Mouse (Mus musculus): ENCODE data around the gene Mdm1. TPM values are rescaled to one million over a fixed set of nuclear protein-coding genes. Genes with fewer than 3 reads are reported as not detected.

Mdm1 gene
- polyA plus RNA-seq (2016; fragmentation: Nextera tagmentation; extraction: Ambion mirVana), result 49.8 and 50.7 TPM in 2 replicates

DNA sequence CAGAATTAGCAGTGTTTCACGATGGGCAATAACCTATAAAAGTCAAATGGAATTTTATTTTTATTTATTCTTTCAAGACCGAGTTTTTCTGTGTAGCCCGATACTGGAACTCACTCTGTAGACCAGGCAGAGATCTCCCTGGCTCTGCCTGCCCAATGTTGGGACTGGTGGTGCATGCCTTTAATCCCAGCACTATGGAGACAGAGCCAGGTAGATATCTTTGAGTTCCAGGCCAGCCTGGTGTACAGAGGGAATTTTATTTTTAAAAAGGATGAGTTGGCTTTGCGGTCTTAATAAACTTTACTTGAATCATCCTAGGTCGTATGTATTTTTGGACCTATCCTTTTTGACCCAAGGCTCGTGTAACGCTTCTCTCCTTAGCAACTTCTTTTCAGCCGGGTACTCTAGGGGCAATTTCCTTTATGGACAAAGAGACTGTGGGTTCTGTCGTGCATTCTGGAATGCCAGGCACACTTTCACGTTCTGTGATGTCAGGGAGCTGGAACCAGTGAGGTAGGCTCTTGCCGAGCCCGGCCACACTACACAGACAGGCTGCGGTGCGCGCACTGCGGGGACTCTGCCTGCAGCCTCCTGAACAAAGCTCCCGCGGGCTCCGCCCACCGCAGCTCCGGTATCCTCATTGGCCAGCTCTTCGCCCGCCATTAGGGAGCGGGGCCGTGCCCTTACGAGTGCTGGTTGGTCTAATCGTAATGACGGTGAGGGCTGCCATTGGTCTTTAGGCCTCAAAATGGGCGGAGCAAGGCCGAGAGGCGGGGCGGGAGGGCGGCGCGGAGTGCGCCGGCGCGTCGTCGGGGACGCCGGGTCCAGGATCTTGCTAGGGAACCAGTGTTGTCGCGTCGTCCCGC, at the start of gene Mdm1:
Gene Mdm1 (plus strand): TSS at position 794 of the 866 bp plus-strand sequence.
- Histone ChIP-seq H3K4me1 (peaks cover 9% of the 10 kb centered on the region), H3K9me3 (replicated peaks) (no peaks in the 10 kb centered on the region), H3K27me3 (no peaks in the 10 kb centered on the region), H3K4me3 (peak within 1 kb of the TSS; percentile 91), H3K36me3 (peaks cover 4% of the 10 kb centered on the region; the same call in 1 of the 2 replicates), H3K4me2 (replicated peaks) (peak within 1 kb of the TSS; percentile 81), H3K9ac (peak within 1 kb of the TSS; percentile 82), H3K27ac (peak within 1 kb of the TSS; percentile 70)
- peak; percentile 100 for ATAC-seq (ENCODE audit: low FRiP score)
- WGBS, result 5% methylated on average over 46 of the region's 47 CpGs

DNA sequence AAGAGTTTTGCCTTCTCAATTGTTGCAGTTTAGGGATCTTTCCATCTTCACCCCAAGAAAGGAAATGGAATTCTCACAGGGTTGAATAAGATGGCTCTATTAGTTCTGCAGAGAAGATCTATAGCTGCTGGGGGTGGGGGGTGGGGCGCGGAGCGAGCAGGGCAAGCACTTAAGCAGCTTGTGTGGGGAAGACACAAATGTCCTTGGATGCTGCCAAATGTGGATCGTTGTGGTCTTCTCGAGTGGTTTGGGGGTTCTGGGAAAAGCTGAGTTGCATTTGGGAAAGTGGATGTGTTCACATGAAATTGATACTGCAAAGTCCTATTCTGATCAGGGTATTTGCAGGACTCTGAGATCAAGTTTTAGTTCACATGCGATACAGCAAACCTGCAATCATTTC, 48.9 kb upstream of the Mdm1 start:
- WGBS, result 90% methylated on average over 6 of the region's 6 CpGs

DNA sequence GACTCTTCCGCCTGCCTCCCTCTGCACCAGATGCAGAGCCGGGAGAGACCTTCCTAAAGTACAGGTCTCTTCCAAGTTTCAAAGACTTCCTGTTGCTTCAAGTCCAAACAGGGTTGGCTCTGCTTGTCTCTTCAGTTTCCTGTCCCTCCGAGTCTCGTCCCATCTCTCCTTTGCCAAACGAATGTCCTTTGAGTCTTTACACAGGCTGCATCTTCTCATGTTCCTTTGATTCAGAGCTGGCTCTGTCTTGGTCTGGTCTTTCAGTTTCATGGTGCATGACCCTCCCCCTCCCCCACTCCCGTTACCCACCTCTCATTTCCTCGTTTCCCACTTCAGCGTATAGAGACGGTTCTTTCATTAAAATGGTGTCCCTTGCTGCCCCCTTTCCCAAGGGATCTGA, 47.9 kb upstream of the Mdm1 start:
- no peak overlapping the region for H3K27ac ChIP-seq
- no peak overlapping the region for H3K4me2 ChIP-seq (replicated peaks)
- no peaks in the 10 kb centered on the region for H3K36me3 ChIP-seq
- H3K4me1 ChIP-seq, result no peaks in the 10 kb centered on the region
- no peak overlapping the region for H3K4me3 ChIP-seq
- H3K9ac ChIP-seq, result no peak overlapping the region
- WGBS, result 64% methylated on average over 9 of the region's 9 CpGs
- no peak for ATAC-seq (ENCODE audit: low FRiP score)
- H3K9me3 ChIP-seq (replicated peaks), result no peaks in the 10 kb centered on the region
- no peaks in the 10 kb centered on the region for H3K27me3 ChIP-seq

More for the DNA sequence above, 48.9 kb upstream of the Mdm1 start:
- no peaks in the 10 kb centered on the region for H3K27me3 ChIP-seq
- H3K4me2 ChIP-seq (replicated peaks), result no peak overlapping the region
- no peaks in the 10 kb centered on the region for H3K36me3 ChIP-seq
- H3K9ac ChIP-seq, result no peak overlapping the region
- ATAC-seq (ENCODE audit: low FRiP score), result no peak
- H3K9me3 ChIP-seq (replicated peaks), result no peaks in the 10 kb centered on the region
- 0 out of 2 replicates have a peak, but pooled peaks cover 9% of the 10 kb centered on the region for H3K4me1 ChIP-seq
- H3K27ac ChIP-seq, result no peak overlapping the region
- H3K4me3 ChIP-seq, result no peak overlapping the region

DNA sequence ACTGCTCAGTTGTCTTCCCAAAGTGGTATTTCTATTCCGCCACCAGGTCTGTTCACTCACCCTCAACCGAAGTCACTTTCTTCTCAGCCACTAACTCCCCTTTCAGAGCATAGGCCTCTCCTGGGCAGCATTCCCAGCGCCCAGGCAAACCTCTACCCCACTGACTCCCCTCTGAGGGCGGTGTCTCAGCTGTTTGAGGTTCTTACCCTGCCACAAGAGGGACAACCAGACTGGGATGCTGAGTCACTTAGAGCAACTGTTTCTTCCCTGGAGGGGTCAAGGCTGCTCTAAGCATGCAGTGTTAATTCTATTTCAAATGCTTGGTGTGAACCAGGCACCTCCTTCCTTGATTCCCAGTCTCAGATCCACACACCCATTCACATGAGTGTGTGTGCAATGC, 46.8 kb upstream of the Mdm1 start:
- H3K27ac ChIP-seq, result no peak overlapping the region

DNA sequence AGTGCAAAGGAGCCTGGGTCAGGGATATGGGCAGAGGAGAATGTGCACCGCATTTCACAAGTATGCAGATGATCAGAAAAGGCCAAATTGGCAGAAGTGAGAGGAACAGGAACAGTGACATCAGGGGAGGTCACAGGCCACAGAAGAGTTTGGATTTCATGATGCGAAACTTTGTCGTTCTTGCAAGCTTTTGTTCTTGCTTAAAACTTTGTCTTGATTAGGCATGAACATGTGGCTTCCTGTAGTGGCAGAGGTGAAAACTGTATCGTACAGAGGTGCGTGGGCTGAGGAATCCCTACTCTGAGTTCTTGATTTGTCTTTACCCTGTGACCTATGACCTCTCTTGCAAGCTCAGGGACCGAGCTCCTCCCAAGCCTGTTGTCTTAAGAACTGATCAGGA, 45.4 kb upstream of the Mdm1 start:
- ATAC-seq (ENCODE audit: low FRiP score), result no peak
- WGBS, result 83% methylated on average over 6 of the region's 6 CpGs
- H3K4me1 ChIP-seq, result no peaks in the 10 kb centered on the region
- no peaks in the 10 kb centered on the region for H3K27me3 ChIP-seq
- no peaks in the 10 kb centered on the region for H3K9me3 ChIP-seq (replicated peaks)
- no peak overlapping the region for H3K4me2 ChIP-seq (replicated peaks)
- H3K4me3 ChIP-seq, result no peak overlapping the region
- H3K9ac ChIP-seq, result no peak overlapping the region
- H3K27ac ChIP-seq, result no peak overlapping the region
- no peaks in the 10 kb centered on the region for H3K36me3 ChIP-seq

More for the DNA sequence above, 46.8 kb upstream of the Mdm1 start:
- WGBS, result 85% methylated on average over 4 of the region's 4 CpGs
- Histone ChIP-seq H3K9me3 (replicated peaks) (no peaks in the 10 kb centered on the region), H3K36me3 (no peaks in the 10 kb centered on the region), H3K4me1 (no peaks in the 10 kb centered on the region), H3K27me3 (no peaks in the 10 kb centered on the region), H3K9ac (no peak overlapping the region), H3K4me2 (replicated peaks) (no peak overlapping the region), H3K4me3 (no peak overlapping the region)
- no peak for ATAC-seq (ENCODE audit: low FRiP score)

DNA sequence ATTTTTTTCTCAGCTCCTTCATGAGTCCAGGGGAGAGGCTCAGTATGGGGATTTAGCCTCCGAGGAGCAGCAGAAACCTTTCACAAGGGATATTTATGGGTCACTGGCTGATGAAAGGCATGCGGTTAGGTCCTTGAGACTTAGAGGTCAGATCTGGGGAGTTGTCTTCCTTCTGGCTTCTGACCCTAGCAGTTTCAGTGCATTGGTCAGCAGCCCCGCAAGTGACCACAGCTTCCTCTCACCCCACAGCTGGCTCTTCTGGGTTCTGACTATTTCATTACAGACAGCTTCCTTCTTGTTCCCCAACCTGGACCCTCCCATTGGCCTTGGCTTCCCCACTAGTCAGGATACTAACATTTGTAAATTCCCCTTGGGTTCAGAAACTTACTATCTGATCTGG, 43.7 kb upstream of the Mdm1 start:
- Histone ChIP-seq H3K27ac (no peak overlapping the region), H3K4me1 (no peaks in the 10 kb centered on the region), H3K27me3 (no peaks in the 10 kb centered on the region), H3K9ac (no peak overlapping the region), H3K36me3 (no peaks in the 10 kb centered on the region), H3K4me2 (replicated peaks) (no peak overlapping the region), H3K4me3 (no peak overlapping the region), H3K9me3 (replicated peaks) (no peaks in the 10 kb centered on the region)
- no peak for ATAC-seq (ENCODE audit: low FRiP score)
- WGBS, result 69% methylated on average over 3 of the region's 3 CpGs

DNA sequence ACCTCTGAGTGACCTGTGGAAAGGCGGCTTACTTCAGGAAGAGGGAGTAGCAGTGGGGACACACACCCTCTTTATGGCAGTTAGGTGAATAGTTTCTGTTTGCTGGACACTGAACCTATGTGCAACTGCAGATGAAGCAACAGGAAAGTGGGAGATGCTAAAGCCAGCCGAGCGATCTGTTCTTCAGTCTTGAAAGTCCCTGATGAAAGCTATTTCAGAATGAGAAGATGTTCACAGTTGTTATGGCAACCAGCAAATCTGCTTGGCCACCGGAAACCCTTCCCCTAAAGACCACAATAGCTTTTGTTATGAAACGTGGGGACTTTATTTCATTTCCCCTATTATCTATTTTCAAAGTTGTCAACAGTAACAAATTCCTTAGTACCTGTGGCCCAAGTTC, 41.0 kb upstream of the Mdm1 start:
- Histone ChIP-seq H3K4me1 (0 out of 2 replicates have a peak, but pooled peaks cover 7% of the 10 kb centered on the region), H3K27me3 (no peaks in the 10 kb centered on the region), H3K36me3 (no peaks in the 10 kb centered on the region), H3K27ac (no peak overlapping the region), H3K9ac (no peak overlapping the region), H3K9me3 (replicated peaks) (no peaks in the 10 kb centered on the region), H3K4me2 (replicated peaks) (no peak overlapping the region), H3K4me3 (no peak overlapping the region)
- no peak for ATAC-seq (ENCODE audit: low FRiP score)
- WGBS, result 53% methylated on average over 5 of the region's 5 CpGs

DNA sequence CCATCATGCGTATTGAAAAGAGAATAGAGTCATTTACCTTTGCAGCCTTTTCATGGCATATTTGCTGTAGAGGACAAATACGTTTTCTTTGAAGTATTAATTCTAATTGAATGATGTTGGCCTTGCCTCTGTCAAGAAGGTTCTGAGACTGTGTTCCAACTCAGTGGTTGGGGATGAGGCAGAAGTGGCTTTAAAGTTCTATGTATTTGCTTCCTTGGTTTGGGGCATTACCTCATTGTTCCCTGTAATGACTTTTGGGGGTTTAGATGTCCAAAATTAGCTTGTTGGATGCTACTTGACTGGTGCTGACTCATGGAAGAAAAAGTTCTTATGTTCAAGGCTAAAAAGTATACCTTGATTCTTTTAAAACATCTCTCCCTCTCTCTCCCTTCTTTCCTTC, 40.6 kb upstream of the Mdm1 start:
- no peaks in the 10 kb centered on the region for H3K36me3 ChIP-seq
- no peak for ATAC-seq (ENCODE audit: low FRiP score)
- 80% methylated on average over 2 of the region's 2 CpGs for WGBS
- H3K27ac ChIP-seq, result no peak overlapping the region
- no peak overlapping the region for H3K4me2 ChIP-seq (replicated peaks)
- no peaks in the 10 kb centered on the region for H3K27me3 ChIP-seq
- 0 out of 2 replicates have a peak, but pooled peaks cover 7% of the 10 kb centered on the region for H3K4me1 ChIP-seq
- H3K9ac ChIP-seq, result no peak overlapping the region
- H3K4me3 ChIP-seq, result no peak overlapping the region
- no peaks in the 10 kb centered on the region for H3K9me3 ChIP-seq (replicated peaks)

DNA sequence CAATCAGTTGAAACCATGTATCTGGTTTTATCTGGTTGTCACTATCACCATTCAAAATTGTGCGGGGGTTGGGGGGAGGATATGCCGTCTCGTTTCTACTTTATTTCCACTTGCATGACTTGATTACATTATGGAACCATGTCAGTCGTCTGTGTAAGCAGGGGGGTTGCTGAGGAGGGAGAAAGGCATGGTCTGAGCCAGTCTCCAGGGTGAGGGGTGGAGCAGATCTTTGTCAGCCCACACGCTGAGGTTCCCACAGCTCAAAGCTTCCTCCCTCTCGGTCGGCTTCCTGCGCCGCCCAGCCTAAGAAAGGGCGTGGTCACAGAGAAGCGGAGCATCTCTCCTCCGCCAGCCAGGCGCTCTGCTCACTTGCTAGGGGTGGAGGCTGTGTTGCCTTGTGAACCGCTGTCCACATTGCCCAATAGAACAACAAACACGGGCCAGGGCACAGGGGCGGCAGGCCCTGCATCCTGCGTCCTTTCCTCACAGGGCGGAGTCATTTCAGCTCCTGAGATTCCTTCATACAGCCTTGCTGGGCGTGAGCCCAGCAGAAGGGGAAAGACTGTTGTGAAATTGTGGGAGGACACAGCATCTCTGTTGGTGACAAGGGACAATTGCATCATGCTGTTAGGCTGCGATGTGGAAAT, 38.5 kb upstream of the Mdm1 start:
- peak overlapping the region; percentile 41 for H3K4me3 ChIP-seq
- ATAC-seq (ENCODE audit: low FRiP score), result peak; percentile 94
- 0 out of 2 replicates have a peak, but pooled peaks cover 7% of the 10 kb centered on the region for H3K4me1 ChIP-seq
- no peaks in the 10 kb centered on the region for H3K36me3 ChIP-seq
- H3K9me3 ChIP-seq (replicated peaks), result no peaks in the 10 kb centered on the region
- H3K4me2 ChIP-seq (replicated peaks), result peak overlapping the region; percentile 64
- H3K9ac ChIP-seq, result peak overlapping the region; percentile 59
- 1% methylated on average over 20 of the region's 20 CpGs for WGBS
- H3K27ac ChIP-seq, result peak overlapping the region; percentile 86
- H3K27me3 ChIP-seq, result no peaks in the 10 kb centered on the region

DNA sequence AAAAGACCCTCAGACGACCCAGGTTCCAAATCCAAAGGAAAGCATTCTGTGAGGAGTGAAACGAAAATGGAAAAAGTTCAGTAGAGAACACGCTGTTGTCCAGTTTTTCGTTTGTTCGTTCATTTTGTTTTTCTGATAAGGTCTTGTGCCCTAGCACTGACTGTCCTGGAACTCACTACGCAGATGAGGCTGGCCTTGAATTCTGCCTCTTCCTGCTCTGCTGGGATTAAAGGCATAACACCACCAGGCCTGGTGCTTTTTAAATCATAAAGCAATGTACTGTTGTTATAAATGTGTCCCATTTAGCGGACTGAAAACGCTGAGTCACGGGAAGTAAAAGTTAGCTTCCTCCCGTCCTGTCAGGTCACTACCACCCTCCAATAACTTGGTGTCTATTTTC, 37.7 kb upstream of the Mdm1 start:
- Histone ChIP-seq H3K4me3 (no peak overlapping the region), H3K4me1 (0 out of 2 replicates have a peak, but pooled peaks cover 7% of the 10 kb centered on the region), H3K36me3 (no peaks in the 10 kb centered on the region), H3K9ac (no peak overlapping the region), H3K4me2 (replicated peaks) (no peak overlapping the region), H3K27ac (0 out of 2 replicates have a peak overlapping the region, but pooled peaks have one; percentile 86), H3K9me3 (replicated peaks) (no peaks in the 10 kb centered on the region), H3K27me3 (no peaks in the 10 kb centered on the region)
- ATAC-seq (ENCODE audit: low FRiP score), result no peak
- 77% methylated on average over 10 of the region's 10 CpGs for WGBS

DNA sequence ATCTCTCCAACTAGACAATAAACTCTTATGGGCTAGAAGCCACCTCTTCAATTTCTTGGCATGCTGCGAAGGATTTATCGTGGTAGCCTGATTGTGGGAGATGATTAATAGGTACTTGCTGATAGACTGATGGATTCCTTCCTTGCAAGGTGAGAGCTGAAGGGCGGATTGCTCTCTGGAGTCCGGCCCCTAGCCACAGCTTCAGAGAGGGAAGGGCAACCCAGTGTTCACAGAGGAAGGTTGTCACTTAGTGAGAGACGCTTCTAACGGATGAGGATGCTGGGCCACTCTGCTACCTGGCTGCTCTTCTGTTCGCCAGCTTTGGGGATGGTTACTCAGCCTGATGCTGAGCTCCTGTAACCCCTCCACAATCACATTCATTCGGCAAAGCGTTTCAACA, 34.6 kb upstream of the Mdm1 start:
- no peak for ATAC-seq (ENCODE audit: low FRiP score)
- Histone ChIP-seq H3K4me2 (replicated peaks) (0 out of 2 replicates have a peak overlapping the region, but pooled peaks have one; percentile 1), H3K27me3 (no peaks in the 10 kb centered on the region), H3K4me1 (peaks cover 15% of the 10 kb centered on the region; the same call in 1 of the 2 replicates), H3K27ac (0 out of 2 replicates have a peak overlapping the region, but pooled peaks have one; percentile 1), H3K4me3 (no peak overlapping the region), H3K9ac (no peak overlapping the region), H3K36me3 (no peaks in the 10 kb centered on the region), H3K9me3 (replicated peaks) (no peaks in the 10 kb centered on the region)
- WGBS, result 80% methylated on average over 9 of the region's 9 CpGs
